Mouse (Mus musculus): ENCODE measurements around the gene Mettl1.

DNA sequence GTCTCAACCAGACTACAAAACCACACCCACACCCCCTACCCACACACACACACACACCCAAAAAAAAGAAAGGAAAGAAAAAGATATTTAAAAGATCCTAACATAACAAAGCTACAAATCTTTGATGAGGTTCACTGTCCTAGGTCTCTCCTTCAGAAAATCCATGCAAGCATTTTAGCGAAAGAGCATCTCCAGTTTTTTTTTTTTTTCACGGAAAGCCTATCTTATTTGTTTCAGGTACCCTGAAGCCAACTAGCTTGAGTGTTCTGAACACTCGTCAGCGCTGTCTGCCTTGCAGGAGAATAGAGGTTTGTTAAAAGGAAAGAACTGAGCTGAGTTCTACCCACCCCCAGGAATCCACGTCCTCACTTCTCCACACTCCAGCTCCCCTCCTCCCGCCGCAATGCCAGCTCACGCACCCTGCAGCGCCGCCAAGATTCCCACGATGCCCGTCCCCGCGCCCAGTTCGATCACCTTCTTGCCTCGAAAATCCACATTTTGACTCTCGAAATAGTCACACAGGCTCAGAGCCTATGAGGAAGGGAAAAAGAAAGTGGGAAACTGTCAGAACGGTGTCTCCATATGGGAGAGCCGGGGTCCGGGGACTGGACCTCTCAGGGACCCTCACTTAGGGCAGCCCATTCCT lies 522 bp upstream of the Mettl1 start:
- TF ChIP-seq POLR2A (IDR thresholded peaks at IDR 0.05; ENCODE audit: insufficient read depth, low read depth, low read length) (no peak), CTCF (IDR thresholded peaks at IDR 0.05; ENCODE audit: insufficient read depth, low read depth, low read length) (0 out of 2 replicates have a peak, but pooled peaks have one; percentile 21)

All from olfactory bulb, adult 2 months (tissue).